Mouse (Mus musculus): ENCODE data around the gene Nkd2. TPM values are rescaled to one million over a fixed set of nuclear protein-coding genes. Genes with fewer than 3 reads are reported as not detected.

Gene Nkd2
- polyA plus RNA-seq, 1 experiment, result 3.5 TPM

DNA sequence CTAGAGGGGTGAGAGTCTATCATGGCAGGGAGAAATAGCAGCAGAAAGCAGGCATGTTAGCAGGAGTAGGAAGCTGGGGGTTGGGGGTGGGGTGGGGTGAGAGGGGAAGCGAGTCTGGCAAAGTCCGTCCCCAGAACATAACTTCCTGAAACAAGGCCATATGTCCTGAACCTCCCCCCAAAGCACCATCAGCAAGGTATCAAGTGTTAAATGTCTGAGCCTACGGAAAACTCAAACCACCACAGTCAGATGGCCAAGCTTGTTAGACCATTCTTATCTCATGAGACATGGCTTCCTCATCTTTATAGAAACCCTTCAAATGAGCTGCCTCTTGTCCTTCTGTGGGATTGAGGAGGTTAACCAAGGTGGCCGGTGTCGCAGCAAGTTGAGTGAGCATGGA lies 54.3 kb downstream of the Nkd2 start:
- no peak for TF ChIP-seq CTCF (IDR thresholded peaks at IDR 0.05; ENCODE audit: extremely low read depth, insufficient read depth, low read length)
- TF ChIP-seq POLR2A (IDR thresholded peaks at IDR 0.05; ENCODE audit: extremely low read depth, insufficient read depth, low read length), result no peak
- Histone ChIP-seq H3K4me1 (ENCODE audit: control insufficient read depth, insufficient read depth, low read length) (no peaks in the 10 kb centered on the region), H3K4me3 (ENCODE audit: insufficient read depth, low read length) (no peak overlapping the region), H3K27ac (ENCODE audit: insufficient read depth, low read length) (no peak overlapping the region)

DNA sequence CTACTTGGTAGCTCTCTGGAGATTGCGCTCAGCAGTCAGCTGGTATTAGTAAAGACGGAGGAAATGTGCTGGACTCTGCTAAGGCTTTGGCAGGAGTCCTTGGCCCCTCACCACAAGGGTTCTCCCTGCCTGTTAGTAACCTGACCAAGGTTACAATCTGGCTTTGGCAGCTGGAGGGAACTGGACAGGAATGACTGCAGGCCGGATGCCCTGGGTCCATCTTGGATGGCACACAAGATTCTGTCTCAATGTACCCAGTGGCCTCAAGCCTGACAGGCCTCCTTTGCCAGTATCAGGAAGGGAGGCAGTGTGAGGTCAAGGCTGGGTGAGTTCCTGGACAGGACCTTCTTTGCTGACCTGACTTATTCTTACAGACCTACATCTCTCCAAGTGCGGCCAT lies 55.3 kb downstream of the Nkd2 start:
- TF ChIP-seq POLR2A (IDR thresholded peaks at IDR 0.05; ENCODE audit: extremely low read depth, insufficient read depth, low read length) (no peak), CTCF (IDR thresholded peaks at IDR 0.05; ENCODE audit: extremely low read depth, insufficient read depth, low read length) (no peak)
- Histone ChIP-seq H3K27ac (ENCODE audit: insufficient read depth, low read length) (no peak overlapping the region), H3K4me1 (ENCODE audit: control insufficient read depth, insufficient read depth, low read length) (no peaks in the 10 kb centered on the region), H3K4me3 (ENCODE audit: insufficient read depth, low read length) (no peak overlapping the region)

DNA sequence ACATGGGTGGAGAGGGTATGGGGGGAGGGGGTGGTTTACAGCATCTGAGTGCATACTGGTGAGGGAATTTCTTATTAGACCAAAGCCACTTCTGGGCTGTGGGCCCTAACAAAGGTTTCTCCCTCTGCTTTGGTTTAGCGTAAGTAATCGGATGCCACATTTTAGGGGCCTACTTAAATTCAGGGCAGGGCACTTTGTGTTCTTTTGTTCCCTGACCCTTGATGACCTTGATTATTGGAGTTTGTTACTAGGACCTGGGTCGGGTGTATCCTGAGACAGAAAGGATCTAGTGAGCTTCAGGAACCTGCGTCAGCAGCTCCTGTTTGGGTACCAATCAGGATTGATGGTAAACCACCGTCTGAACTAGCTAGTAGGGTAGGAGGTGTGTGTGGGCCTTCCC lies 64.9 kb downstream of the Nkd2 start:
- no peak overlapping the region for H3K27ac ChIP-seq (ENCODE audit: insufficient read depth, low read length)
- no peaks in the 10 kb centered on the region for H3K4me1 ChIP-seq (ENCODE audit: control insufficient read depth, insufficient read depth, low read length)
- TF ChIP-seq CTCF (IDR thresholded peaks at IDR 0.05; ENCODE audit: extremely low read depth, insufficient read depth, low read length) (no peak), POLR2A (IDR thresholded peaks at IDR 0.05; ENCODE audit: extremely low read depth, insufficient read depth, low read length) (no peak)
- no peak overlapping the region for H3K4me3 ChIP-seq (ENCODE audit: insufficient read depth, low read length)

DNA sequence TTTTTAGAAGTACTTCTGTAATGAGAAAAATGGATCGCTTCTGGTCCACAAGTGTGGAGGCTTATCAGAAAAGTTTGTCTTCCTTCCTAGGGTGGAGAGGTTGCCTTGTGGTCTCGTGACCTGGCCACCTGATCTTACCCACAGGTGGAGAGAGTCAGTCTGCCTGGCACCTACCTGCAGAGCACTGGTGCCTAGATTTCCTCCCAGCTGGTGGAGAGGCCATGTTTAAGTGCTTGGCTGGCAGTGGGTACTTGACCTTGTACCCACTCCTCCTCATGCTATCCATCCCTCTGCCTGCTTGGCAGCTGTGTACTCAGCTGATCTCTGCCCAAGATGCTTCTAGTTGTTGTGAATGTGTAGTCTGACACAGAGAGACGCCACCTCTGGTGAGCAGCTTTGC lies 69.9 kb downstream of the Nkd2 start:
- Histone ChIP-seq H3K27ac (ENCODE audit: insufficient read depth, low read length) (no peak overlapping the region), H3K4me3 (ENCODE audit: insufficient read depth, low read length) (no peak overlapping the region), H3K4me1 (ENCODE audit: control insufficient read depth, insufficient read depth, low read length) (no peaks in the 10 kb centered on the region)
- TF ChIP-seq CTCF (IDR thresholded peaks at IDR 0.05; ENCODE audit: extremely low read depth, insufficient read depth, low read length), result no peak
- TF ChIP-seq POLR2A (IDR thresholded peaks at IDR 0.05; ENCODE audit: extremely low read depth, insufficient read depth, low read length), result no peak

DNA sequence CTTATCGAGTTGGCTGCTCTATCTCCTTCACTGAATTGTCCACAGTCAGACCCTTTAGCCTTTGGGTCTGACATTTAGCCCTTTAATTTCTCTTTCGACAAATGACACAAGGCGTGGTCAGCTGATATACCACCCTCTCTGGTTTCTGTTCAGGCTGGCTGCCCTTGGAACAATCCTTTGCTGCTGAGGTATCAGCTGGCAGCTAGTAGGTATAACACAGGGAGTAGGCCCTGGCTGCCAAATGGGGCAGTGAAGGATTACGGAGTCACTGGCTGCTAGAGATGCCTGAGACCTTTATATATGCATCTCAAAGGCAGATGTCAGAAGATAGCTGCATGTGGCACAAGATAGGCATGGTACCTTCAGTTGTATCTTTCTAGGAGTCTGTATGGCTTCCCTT lies 71.6 kb downstream of the Nkd2 start:
- Histone ChIP-seq H3K27ac (ENCODE audit: insufficient read depth, low read length) (no peak overlapping the region), H3K4me1 (ENCODE audit: control insufficient read depth, insufficient read depth, low read length) (no peaks in the 10 kb centered on the region), H3K4me3 (ENCODE audit: insufficient read depth, low read length) (no peak overlapping the region)
- no peak for TF ChIP-seq CTCF (IDR thresholded peaks at IDR 0.05; ENCODE audit: extremely low read depth, insufficient read depth, low read length)
- TF ChIP-seq POLR2A (IDR thresholded peaks at IDR 0.05; ENCODE audit: extremely low read depth, insufficient read depth, low read length), result no peak

DNA sequence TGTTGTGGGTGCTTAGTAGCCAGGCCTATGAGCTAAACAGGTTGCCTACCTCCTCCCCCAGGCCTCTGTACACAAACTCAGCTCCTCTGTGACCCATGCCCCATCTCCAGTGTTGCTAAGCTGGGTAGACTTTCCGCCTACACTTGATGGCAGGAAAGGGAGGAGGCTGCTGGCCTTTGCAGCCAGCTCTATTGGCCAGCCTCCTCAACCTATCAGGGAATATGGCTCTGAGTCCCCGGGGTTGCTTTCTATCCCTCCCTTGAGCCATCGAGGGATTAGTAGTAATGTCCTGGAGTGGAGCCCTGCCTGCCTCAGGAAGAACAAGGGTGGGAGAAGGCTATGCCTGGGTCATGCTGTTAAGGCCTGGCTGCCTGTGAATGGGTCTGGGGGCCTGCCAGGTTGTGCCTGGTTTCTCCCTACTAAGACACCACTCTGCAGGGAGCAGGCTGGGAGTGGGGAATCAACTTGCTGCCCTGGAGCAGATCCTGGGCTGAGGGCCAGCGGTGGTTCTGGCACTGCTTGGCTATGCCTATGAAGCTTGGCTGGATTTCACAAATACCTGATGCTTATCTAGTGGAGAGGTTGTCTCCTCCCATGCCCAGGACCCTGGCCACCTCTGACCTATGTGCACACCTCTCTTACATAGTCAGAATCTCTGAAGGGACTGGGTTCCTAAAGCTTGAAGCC lies 73.8 kb downstream of the Nkd2 start:
- Histone ChIP-seq H3K4me1 (ENCODE audit: control insufficient read depth, insufficient read depth, low read length) (no peaks in the 10 kb centered on the region), H3K27ac (ENCODE audit: insufficient read depth, low read length) (no peak overlapping the region), H3K4me3 (ENCODE audit: insufficient read depth, low read length) (no peak overlapping the region)
- no peak for TF ChIP-seq CTCF (IDR thresholded peaks at IDR 0.05; ENCODE audit: extremely low read depth, insufficient read depth, low read length)
- no peak for TF ChIP-seq POLR2A (IDR thresholded peaks at IDR 0.05; ENCODE audit: extremely low read depth, insufficient read depth, low read length)

DNA sequence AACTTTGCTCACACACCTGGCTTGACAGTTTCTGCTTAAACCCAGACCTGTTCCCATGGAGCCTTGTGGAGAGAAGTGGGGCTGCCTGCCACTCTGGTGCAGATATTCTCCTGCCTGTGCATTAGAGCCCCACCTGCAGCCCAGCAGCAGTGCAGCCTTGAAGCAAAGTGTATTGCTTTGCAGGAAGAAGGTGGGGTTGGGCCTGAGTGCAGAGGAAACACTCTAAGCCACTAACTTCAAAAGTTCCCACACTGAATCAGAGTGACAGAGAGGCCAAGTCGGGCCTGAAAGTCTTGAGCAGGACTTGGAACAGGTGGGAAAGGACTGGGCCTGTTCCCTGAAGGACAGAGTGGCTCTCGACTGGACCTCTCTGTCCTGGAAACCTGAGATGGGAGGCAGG lies 74.8 kb downstream of the Nkd2 start:
- Histone ChIP-seq H3K27ac (ENCODE audit: insufficient read depth, low read length) (no peak overlapping the region), H3K4me1 (ENCODE audit: control insufficient read depth, insufficient read depth, low read length) (no peaks in the 10 kb centered on the region), H3K4me3 (ENCODE audit: insufficient read depth, low read length) (no peak overlapping the region)
- TF ChIP-seq POLR2A (IDR thresholded peaks at IDR 0.05; ENCODE audit: extremely low read depth, insufficient read depth, low read length) (no peak), CTCF (IDR thresholded peaks at IDR 0.05; ENCODE audit: extremely low read depth, insufficient read depth, low read length) (no peak)

DNA sequence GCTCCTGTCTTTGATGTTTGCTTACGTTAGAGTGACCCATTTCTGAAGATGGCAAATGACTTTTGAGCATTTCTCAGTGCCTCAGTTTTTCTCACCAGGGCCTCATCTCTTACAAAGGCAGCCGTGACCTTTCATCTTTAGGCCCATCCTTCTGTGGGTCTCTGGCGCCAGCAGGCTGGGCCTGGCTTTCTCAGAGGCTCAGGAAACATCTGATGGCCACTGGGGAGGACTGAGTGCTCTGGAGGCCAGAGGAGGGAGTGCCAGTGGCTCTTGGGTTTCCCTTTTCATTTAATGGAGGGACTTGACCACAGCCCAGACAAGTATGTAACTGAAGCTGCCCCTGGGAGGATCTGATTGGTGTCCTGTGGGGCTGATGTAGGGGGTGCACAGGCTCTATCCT lies 76.3 kb downstream of the Nkd2 start:
- Histone ChIP-seq H3K27ac (ENCODE audit: insufficient read depth, low read length) (no peak overlapping the region), H3K4me3 (ENCODE audit: insufficient read depth, low read length) (no peak overlapping the region), H3K4me1 (ENCODE audit: control insufficient read depth, insufficient read depth, low read length) (no peaks in the 10 kb centered on the region)
- TF ChIP-seq CTCF (IDR thresholded peaks at IDR 0.05; ENCODE audit: extremely low read depth, insufficient read depth, low read length), result no peak
- TF ChIP-seq POLR2A (IDR thresholded peaks at IDR 0.05; ENCODE audit: extremely low read depth, insufficient read depth, low read length), result no peak

DNA sequence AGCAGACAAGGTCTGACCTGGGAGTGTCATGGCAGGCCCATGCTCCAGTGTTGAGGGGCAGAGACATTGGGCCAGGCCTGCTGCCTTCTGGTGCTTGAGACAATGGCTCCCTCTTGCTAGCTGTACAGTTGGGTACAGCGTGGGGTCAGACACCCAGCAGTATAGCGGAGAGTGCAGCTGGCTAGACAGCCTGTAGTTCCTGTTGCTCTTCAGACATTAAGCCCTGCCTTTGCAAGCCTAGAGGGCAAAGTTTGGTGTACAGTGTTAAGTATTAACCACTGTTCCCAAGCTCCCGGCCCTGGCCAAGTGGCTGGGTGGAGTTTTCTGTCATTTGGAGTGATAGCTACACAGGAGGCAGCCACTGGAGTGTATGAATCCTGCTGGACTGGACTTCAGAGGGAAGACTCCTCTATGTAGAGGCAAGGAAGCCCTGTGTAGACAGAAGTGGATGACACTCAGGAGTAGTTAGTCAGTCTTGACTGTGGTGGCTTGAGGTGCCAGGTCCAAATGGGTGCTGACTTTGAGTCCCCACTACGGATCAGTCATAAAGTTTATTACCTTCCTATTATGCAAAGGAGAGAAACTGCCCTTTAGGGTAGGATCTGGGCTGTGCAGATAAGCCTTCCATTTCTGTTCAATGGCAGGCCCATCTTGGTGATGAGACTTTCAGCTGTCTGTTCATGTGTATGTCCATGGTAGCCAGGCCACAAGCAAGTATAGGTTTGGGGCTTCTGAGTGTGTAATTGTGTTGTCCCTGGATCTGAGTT lies 77.3 kb downstream of the Nkd2 start:
- Histone ChIP-seq H3K4me3 (ENCODE audit: insufficient read depth, low read length) (no peak overlapping the region), H3K4me1 (ENCODE audit: control insufficient read depth, insufficient read depth, low read length) (no peaks in the 10 kb centered on the region), H3K27ac (ENCODE audit: insufficient read depth, low read length) (no peak overlapping the region)
- TF ChIP-seq CTCF (IDR thresholded peaks at IDR 0.05; ENCODE audit: extremely low read depth, insufficient read depth, low read length) (no peak), POLR2A (IDR thresholded peaks at IDR 0.05; ENCODE audit: extremely low read depth, insufficient read depth, low read length) (no peak)

Other genes starting within 250 kb of the Nkd2 start
- gene Clptm1l, start 243.6 kb downstream of the Nkd2 start, polyA plus RNA-seq (2012; rRNA removed), result 136 and 147 TPM in 2 replicates
- gene Tert, start 220.7 kb downstream of the Nkd2 start, polyA plus RNA-seq (2012; rRNA removed), result 3.0 and 3.3 TPM in 2 replicates
- gene Slc6a18, start 169.6 kb downstream of the Nkd2 start, polyA plus RNA-seq (2012; rRNA removed), result 0.02 TPM in 1 of 2 replicates, not detected in the other
- gene Slc6a19, start 142.8 kb downstream of the Nkd2 start, polyA plus RNA-seq (2012; rRNA removed), result 0.28 and 0.79 TPM in 2 replicates
- 5.8 and 6.0 TPM in 2 replicates for gene Slc12a7, start 114.5 kb downstream of the Nkd2 start, polyA plus RNA-seq (2012; rRNA removed)
- 0.85 and 1.1 TPM in 2 replicates for gene Trip13, start 90.2 kb upstream of the Nkd2 start, polyA plus RNA-seq (2012; rRNA removed)
- 138 and 169 TPM in 2 replicates for gene Brd9, start 90.2 kb upstream of the Nkd2 start, polyA plus RNA-seq (2012; rRNA removed)
- gene Zdhhc11, start 116.2 kb upstream of the Nkd2 start, polyA plus RNA-seq (2012; rRNA removed), result not detected in 2 replicates
- gene Tppp, start 161.8 kb upstream of the Nkd2 start, polyA plus RNA-seq (2012; rRNA removed), result 366 and 382 TPM in 2 replicates
- gene Cep72, start 214.7 kb upstream of the Nkd2 start, polyA plus RNA-seq (2012; rRNA removed), result 1.7 and 1.9 TPM in 2 replicates